Mouse (Mus musculus) bone marrow, adult 2 months (tissue): ENCODE measurements around the gene Fcgr2b.

Experiments used
- CTCF ChIP-seq: fragments of 200-500 bp; IDR thresholded peaks from 2 replicates; pipeline ENCODE4 v1.5.1; 2011; ENCODE audit warnings: low read length, control low read depth; ENCODE audit not compliant: control insufficient read depth, insufficient read depth
- POLR2A ChIP-seq: fragments of 200-500 bp; IDR thresholded peaks from 2 replicates; pipeline ENCODE4 v1.6.1; 2011; ENCODE audit warnings: low read depth, mild to moderate bottlenecking, control low read depth, low read length, borderline replicate concordance; ENCODE audit not compliant: control insufficient read depth

- TF ChIP-seq POLR2A (no peak), CTCF (no peak)
Observed at GRCm38 (mm10) chr1:170959791-170960190, 16.6 kb downstream of the Fcgr2b start.
